Mouse (Mus musculus) B cell, adult 2 months (primary cell): Measurements from ENCODE around the gene Pdia6.

ENCODE experiments used
- DNase-seq, 2 experiments: peaks; one replicate each; pipeline ENCODE4 v3.0.0; 2022

The Pdia6 gene

GRCm38 (mm10) chr12:17266673-17266990 is 287 bp downstream of the Pdia6 start:
- DNase-seq, result no peak

DNA sequence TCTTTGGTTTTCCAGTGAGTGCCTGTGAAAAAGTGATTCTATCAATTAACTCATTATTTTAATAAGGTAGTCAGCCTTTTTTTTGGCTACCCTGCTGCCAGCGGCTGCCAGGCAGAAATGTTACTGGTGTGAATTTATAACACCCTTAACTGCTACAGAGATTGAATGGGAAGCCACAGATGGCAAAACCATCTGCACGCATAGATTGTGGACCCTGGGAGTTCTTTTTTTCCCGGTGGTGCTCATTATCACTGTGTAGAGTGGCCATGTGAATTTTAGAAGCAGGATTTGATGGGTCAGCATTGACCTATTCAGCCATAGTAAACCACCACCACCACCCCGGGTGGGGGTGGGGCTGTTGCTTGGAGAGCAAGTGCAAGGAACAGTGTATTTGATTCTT is 971 bp downstream of the Pdia6 start:
- DNase-seq, result no peak

GRCm38 (mm10) chr12:17271272-17271671 is 4.9 kb downstream of the Pdia6 start:
- peak; percentile 79 to 83 for DNase-seq

- DNase-seq, result no peak
Observed at GRCm38 (mm10) chr12:17273841-17274240, 7.5 kb downstream of the Pdia6 start.

DNA sequence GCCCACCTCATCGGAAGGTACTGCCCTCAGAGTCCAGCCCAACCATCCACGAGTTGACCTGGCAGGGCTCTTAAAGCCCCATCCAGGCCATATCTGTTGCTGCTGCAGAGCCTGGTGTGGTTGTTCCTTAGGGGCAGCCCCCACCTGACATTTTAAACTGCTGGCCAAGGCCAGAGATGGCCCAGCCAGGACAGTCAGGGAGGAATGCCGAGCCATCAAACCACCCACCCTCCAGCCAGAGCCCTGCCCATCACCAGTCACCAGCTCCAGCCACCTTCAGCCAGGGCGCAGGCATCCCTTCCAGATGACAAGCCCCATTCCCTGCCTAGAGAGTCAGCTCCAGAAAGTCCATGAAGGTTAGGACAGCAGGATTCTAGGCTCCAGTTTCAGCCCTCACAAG is 22.2 kb downstream of the Pdia6 start:
- DNase-seq, result no peak

GRCm38 (mm10) chr12:17289060-17289459 is 22.7 kb downstream of the Pdia6 start:
- no peak for DNase-seq

DNA sequence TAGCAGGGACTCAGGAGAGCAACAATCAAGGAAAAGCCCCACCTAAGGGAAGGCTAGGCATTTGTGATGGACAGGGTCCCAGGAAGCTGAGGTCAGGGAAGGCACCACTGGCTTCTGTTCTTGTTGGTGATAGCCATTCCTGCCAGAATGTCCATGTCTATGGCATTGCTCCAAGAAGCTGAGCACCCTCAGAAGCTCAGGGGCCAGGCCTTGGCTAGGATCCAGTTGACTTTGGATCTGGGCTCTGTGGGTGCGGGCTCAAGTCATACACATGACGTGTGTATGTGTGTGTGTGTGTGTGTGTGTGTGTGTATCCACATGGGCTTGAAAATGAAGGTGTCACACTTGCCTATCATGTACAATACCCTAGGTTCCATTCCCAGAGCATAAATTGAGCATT is 23.6 kb downstream of the Pdia6 start:
- no peak for DNase-seq

DNA sequence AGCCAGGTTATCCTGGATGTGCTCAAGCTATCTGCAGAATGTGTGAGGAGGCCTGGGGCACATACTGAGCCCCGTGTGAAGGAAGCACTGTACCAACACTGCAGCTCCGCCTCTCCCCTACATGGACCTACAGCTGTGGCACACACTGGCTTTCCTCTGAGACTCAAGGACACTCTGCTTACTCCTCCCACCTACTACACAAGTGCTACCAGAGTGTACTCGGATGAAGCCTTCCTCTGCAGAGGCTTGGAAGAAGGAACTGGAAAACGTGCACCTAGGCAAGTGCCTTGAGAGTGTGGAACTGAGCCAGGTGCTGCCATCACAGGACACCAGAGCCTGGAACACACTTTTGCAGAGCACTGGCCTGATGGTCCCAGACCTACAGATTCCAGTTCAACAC is 24.2 kb downstream of the Pdia6 start:
- DNase-seq, result no peak

GRCm38 (mm10) chr12:17296899-17297298 is 30.6 kb downstream of the Pdia6 start:
- DNase-seq, result no peak

DNA sequence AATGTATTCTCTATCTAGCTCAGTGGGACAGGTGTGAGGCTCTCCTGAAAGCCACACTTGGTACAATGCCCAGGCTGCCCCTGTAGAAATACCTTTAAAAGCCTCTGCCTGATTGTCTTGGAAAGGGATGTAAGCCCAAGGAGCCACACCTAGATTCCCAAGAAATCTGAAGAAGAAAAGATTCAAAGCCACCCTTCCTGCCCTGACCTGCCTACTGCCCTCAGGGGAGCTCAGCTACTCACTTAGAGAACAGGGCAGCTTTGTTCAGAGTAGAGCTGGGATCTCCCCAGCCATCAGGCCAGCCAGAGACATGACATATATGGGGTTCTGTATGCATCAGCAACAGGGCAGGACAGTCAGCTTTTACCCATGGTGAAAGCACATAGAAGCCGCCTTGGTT is 33.6 kb downstream of the Pdia6 start:
- no peak for DNase-seq

GRCm38 (mm10) chr12:17305445-17305844 is 39.1 kb downstream of the Pdia6 start:
- DNase-seq, result no peak

- DNase-seq, result no peak
Observed at GRCm38 (mm10) chr12:17308246-17308645, 41.9 kb downstream of the Pdia6 start.

- no peak for DNase-seq
Observed at GRCm38 (mm10) chr12:17310852-17311839, 44.8 kb downstream of the Pdia6 start.

GRCm38 (mm10) chr12:17316096-17316495 is 49.8 kb downstream of the Pdia6 start:
- no peak for DNase-seq

DNA sequence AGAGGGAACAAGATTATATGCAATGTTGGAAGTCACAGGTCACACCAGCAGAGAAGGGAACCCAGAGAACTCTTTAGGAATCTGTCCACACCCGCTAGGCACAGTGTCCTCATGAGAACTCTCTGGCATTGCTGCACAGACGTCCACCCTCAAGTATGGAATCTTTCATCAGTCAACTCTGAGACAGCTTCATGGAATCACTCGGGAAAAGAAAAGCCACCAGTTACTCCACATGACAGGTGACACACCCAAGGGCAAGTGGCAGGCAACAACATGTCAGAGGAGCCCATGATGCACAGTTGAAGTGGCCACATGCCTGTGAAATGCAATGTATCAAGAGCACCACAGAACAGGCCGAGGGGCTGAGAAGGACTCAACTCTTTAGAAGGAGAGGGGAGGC is 51.6 kb downstream of the Pdia6 start:
- no peak for DNase-seq

- DNase-seq, result no peak
Observed at GRCm38 (mm10) chr12:17318453-17318852, 52.1 kb downstream of the Pdia6 start.

GRCm38 (mm10) chr12:17324549-17325470 is 58.5 kb downstream of the Pdia6 start:
- peak; percentile 37 to 39 for DNase-seq

DNA sequence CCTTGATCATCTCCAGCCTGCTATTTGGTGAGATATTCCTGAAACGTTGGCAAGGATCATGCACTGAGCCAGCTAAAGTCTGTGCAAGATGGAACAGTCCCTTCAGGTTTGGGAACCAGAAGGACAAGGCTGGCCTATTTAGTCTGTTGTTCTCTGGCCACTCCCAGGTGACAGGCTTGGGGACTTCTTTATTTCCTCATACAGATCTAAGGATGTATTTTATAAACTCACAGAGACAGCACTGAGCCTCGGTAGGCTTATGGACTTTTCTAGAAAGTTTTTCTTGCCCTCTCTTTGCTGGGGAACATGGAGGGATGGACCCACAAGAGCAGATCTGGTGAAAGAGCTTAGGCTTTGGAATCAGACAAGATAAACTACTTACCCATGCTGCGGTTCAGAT is 62.9 kb downstream of the Pdia6 start, which contains the start of gene Atp6v1c2:
Gene Atp6v1c2, minus strand, starts transcription at position 101 of the 400 bp plus-strand sequence.
- DNase-seq, result no peak

DNA sequence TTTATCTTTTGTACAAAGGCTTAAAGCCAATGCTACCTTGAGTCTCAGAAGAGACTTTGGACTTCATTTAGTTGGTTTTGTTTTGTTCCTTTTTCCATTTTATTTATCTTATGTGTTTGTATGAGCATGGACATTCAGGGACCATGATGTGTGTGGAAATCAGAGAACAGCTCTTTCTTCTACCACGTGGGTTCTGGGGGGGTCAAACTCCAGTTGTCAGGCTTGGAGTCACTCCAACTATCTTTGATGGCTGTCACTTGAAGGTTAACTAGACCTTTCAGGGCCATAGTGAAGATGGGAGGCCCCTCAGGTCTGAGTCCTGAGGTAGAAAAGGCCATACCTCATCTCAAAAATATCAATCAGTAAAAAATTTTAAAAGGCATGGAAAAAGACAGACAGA is 67.1 kb downstream of the Pdia6 start:
- no peak for DNase-seq
